Mouse (Mus musculus) hindbrain, postnatal 0 days (tissue): Measurements from ENCODE around the gene Klhdc10. TPM values are rescaled to one million over a fixed set of nuclear protein-coding genes. Genes with fewer than 3 reads are reported as not detected.

ENCODE experiments used
- ATAC-seq: fragments of 200-750 bp; cut with Nextera tagmentation; 2 replicates; pipeline ENCODE4 v1.8.0; 2017; ENCODE audit warnings: mild to moderate bottlenecking, moderate TSS enrichment, moderate library complexity
- DNase-seq: peaks from one replicate; pipeline ENCODE4 v3.0.0-alpha.2; 2015; ENCODE audit warnings: low spot score
- H3K27ac ChIP-seq: fragments of 300-500 bp; sonication (generic); 2 replicates; pipeline ENCODE4 v1.5.1; 2014; ENCODE audit warnings: mild to moderate bottlenecking
- H3K27me3 ChIP-seq: fragments of 300-500 bp; sonication (generic); 2 replicates; pipeline ENCODE4 v1.6.1; 2014; ENCODE audit warnings: low read length, mixed read lengths; ENCODE audit not compliant: insufficient read depth
- H3K36me3 ChIP-seq: fragments of 300-500 bp; sonication (generic); 2 replicates; pipeline ENCODE4 v1.6.1; 2014; ENCODE audit warnings: low read length, mixed read lengths; ENCODE audit not compliant: insufficient read depth
- H3K4me1 ChIP-seq: fragments of 300-500 bp; sonication (generic); 2 replicates; pipeline ENCODE4 v1.6.1; 2014; ENCODE audit warnings: antibody characterized with exemption, low read length, mixed read lengths; ENCODE audit not compliant: insufficient read depth
- H3K4me2 ChIP-seq: fragments of 300-500 bp; sonication (generic); 2 replicates; pipeline ENCODE4 v1.6.1; 2014; ENCODE audit warnings: low read depth, mild to moderate bottlenecking, low read length, moderate library complexity, mixed read lengths
- H3K4me3 ChIP-seq: fragments of 300-500 bp; sonication (generic); 2 replicates; pipeline ENCODE4 v1.5.1; 2014; ENCODE audit warnings: low read length
- H3K9ac ChIP-seq: fragments of 300-500 bp; sonication (generic); replicated peaks from 2 replicates; pipeline ENCODE4 v1.6.1; 2014; ENCODE audit warnings: mild to moderate bottlenecking, low read length, moderate library complexity, mixed read lengths
- H3K9me3 ChIP-seq: fragments of 300-500 bp; sonication (generic); 2 replicates; pipeline ENCODE4 v1.6.1; 2016; ENCODE audit warnings: low read length, mixed read lengths
- CTCF ChIP-seq: IDR thresholded peaks from 2 replicates; pipeline ENCODE4 v1.5.1; 2016; ENCODE audit warnings: antibody characterized with exemption, control low read depth, low read depth
- WGBS: fragments of 180-500 bp; shearing (Covaris S2); extraction: QIAGEN DNeasy Blood & Tissue Kit; methylation state at CpG from one replicate; pipeline ENCODE4 v1.1.7; 2014; 5-methylcytosine and 5-hydroxymethylcytosine counted together
- polyA plus RNA-seq: library from polyadenylated mRNA; unstranded; fragments of >200 nt; fragmentation: Nextera tagmentation; extraction: Ambion mirVana; gene quantifications from 2 replicates; pipeline ENCODE4 v1.2.1, GENCODE M21; 2015
- total RNA-seq: library from RNA; depleted of rRNA; stranded (reverse); fragments of >200 nt; gene quantifications from 2 replicates; pipeline ENCODE4 v1.2.3, GENCODE M21; 2014; rRNA removed

Klhdc10 gene
- total RNA-seq (97.1 and 103 TPM in 2 replicates), polyA plus RNA-seq (20.6 and 23.2 TPM in 2 replicates)

- no peaks in the 10 kb centered on the region for H3K27me3 ChIP-seq
- H3K4me1 ChIP-seq = peaks cover 9% of the 10 kb centered on the region
- peak within 1 kb of the TSS; percentile 98 for H3K4me3 ChIP-seq
- peak within 1 kb of the TSS; percentile 96 for H3K9ac ChIP-seq
- DNase-seq (peak; percentile 99), ATAC-seq (peak; percentile 100)
- peak; percentile 11; the same call in 1 of the 2 replicates for TF ChIP-seq CTCF
- no peaks in the 10 kb centered on the region for H3K9me3 ChIP-seq
- no peaks in the 10 kb centered on the region for H3K36me3 ChIP-seq
- peak within 1 kb of the TSS; percentile 96 for H3K27ac ChIP-seq
- under 1% methylated on average over 40 of the region's 41 CpGs for WGBS
- peak within 1 kb of the TSS; percentile 67 for H3K4me2 ChIP-seq
These were observed at the start of gene Klhdc10 for GRCm38 (mm10) chr6:30401308-30402015. Gene Klhdc10, plus strand, starts transcription at chr6:30401868.

GRCm38 (mm10) chr6:30352762-30353161 is 48.9 kb upstream of the Klhdc10 start:
- H3K27me3 ChIP-seq = no peaks in the 10 kb centered on the region
- no peaks in the 10 kb centered on the region for H3K9me3 ChIP-seq
- H3K9ac ChIP-seq = no peak overlapping the region
- DNase-seq (no peak), ATAC-seq (no peak)
- TF ChIP-seq CTCF = no peak
- H3K4me3 ChIP-seq = no peak overlapping the region
- no peak overlapping the region for H3K27ac ChIP-seq
- no peaks in the 10 kb centered on the region for H3K4me1 ChIP-seq
- H3K4me2 ChIP-seq = no peak overlapping the region
- no peaks in the 10 kb centered on the region for H3K36me3 ChIP-seq
- WGBS = 57% methylated on average over 8 of the region's 8 CpGs

- no peak for DNase-seq
- no peak for TF ChIP-seq CTCF
- H3K36me3 ChIP-seq = no peaks in the 10 kb centered on the region
- H3K4me2 ChIP-seq = no peak overlapping the region
- H3K4me1 ChIP-seq = no peaks in the 10 kb centered on the region
- no peak for ATAC-seq
- 75% methylated on average over 8 of the region's 8 CpGs for WGBS
- no peak overlapping the region for H3K9ac ChIP-seq
- H3K27me3 ChIP-seq = no peaks in the 10 kb centered on the region
- H3K27ac ChIP-seq = no peak overlapping the region
- H3K4me3 ChIP-seq = no peak overlapping the region
- H3K9me3 ChIP-seq = no peaks in the 10 kb centered on the region
These were observed 48.0 kb upstream of the Klhdc10 start for GRCm38 (mm10) chr6:30353661-30354060.

GRCm38 (mm10) chr6:30354760-30355159 is 46.9 kb upstream of the Klhdc10 start:
- DNase-seq (no peak), ATAC-seq (no peak)
- TF ChIP-seq CTCF = no peak
- no peaks in the 10 kb centered on the region for H3K9me3 ChIP-seq
- no peaks in the 10 kb centered on the region for H3K27me3 ChIP-seq
- 65% methylated on average over 5 of the region's 5 CpGs for WGBS
- H3K36me3 ChIP-seq = no peaks in the 10 kb centered on the region
- H3K4me3 ChIP-seq = no peak overlapping the region
- no peak overlapping the region for H3K4me2 ChIP-seq
- H3K9ac ChIP-seq = no peak overlapping the region
- H3K27ac ChIP-seq = no peak overlapping the region
- no peaks in the 10 kb centered on the region for H3K4me1 ChIP-seq

- TF ChIP-seq CTCF = no peak
- 85% methylated on average over 8 of the region's 8 CpGs for WGBS
- no peak overlapping the region for H3K9ac ChIP-seq
- no peaks in the 10 kb centered on the region for H3K9me3 ChIP-seq
- H3K27me3 ChIP-seq = no peaks in the 10 kb centered on the region
- no peak overlapping the region for H3K27ac ChIP-seq
- DNase-seq (no peak), ATAC-seq (no peak)
- H3K4me2 ChIP-seq = no peak overlapping the region
- no peaks in the 10 kb centered on the region for H3K36me3 ChIP-seq
- no peaks in the 10 kb centered on the region for H3K4me1 ChIP-seq
- no peak overlapping the region for H3K4me3 ChIP-seq
These were observed 46.0 kb upstream of the Klhdc10 start for GRCm38 (mm10) chr6:30355701-30356100.

GRCm38 (mm10) chr6:30356161-30356560 is 45.5 kb upstream of the Klhdc10 start:
- Histone ChIP-seq H3K9ac (no peak overlapping the region), H3K4me1 (no peaks in the 10 kb centered on the region), H3K36me3 (no peaks in the 10 kb centered on the region), H3K27ac (no peak overlapping the region), H3K27me3 (no peaks in the 10 kb centered on the region), H3K4me2 (no peak overlapping the region), H3K9me3 (no peaks in the 10 kb centered on the region), H3K4me3 (no peak overlapping the region)
- 72% methylated on average over 5 of the region's 5 CpGs for WGBS
- no peak for TF ChIP-seq CTCF
- ATAC-seq = no peak
- DNase-seq = no peak

- H3K36me3 ChIP-seq = no peaks in the 10 kb centered on the region
- WGBS = 85% methylated on average over 12 of the region's 12 CpGs
- DNase-seq = no peak
- no peak for TF ChIP-seq CTCF
- H3K4me1 ChIP-seq = no peaks in the 10 kb centered on the region
- no peak overlapping the region for H3K9ac ChIP-seq
- no peak for ATAC-seq
- H3K27ac ChIP-seq = no peak overlapping the region
- H3K4me3 ChIP-seq = no peak overlapping the region
- H3K4me2 ChIP-seq = no peak overlapping the region
- no peaks in the 10 kb centered on the region for H3K9me3 ChIP-seq
- no peaks in the 10 kb centered on the region for H3K27me3 ChIP-seq
These were observed 45.0 kb upstream of the Klhdc10 start for GRCm38 (mm10) chr6:30356680-30357079.
